Mouse (Mus musculus) megakaryocyte, embryonic 14.5 days (primary cell): Measurements from ENCODE around the gene Ptprm. TPM values are rescaled to one million over a fixed set of nuclear protein-coding genes. Genes with fewer than 3 reads are reported as not detected.

Source experiments
- H3K27me3 ChIP-seq: replicated peaks from 2 replicates; pipeline ENCODE3; 2012; ENCODE audit warnings: inconsistent platforms
- H3K36me3 ChIP-seq: replicated peaks from 2 replicates; pipeline ENCODE3; 2012; ENCODE audit warnings: low read length, inconsistent platforms, mixed read lengths
- H3K4me1 ChIP-seq: 2 replicates; pipeline ENCODE4 v1.6.1; 2012; ENCODE audit warnings: inconsistent platforms
- H3K4me3 ChIP-seq: replicated peaks from 2 replicates; pipeline ENCODE3; 2012; ENCODE audit warnings: moderate library complexity, mild to moderate bottlenecking, inconsistent platforms
- H3K9me3 ChIP-seq: 2 replicates; pipeline ENCODE4 v1.6.1; 2012; ENCODE audit warnings: inconsistent platforms
- FLI1 ChIP-seq: IDR thresholded peaks from 2 replicates; pipeline ENCODE4 v1.6.1; 2012; ENCODE audit warnings: low read length, inconsistent platforms, mixed read lengths
- GATA1 ChIP-seq: IDR thresholded peaks from 3 replicates; pipeline ENCODE4 v1.6.1; 2012; ENCODE audit warnings: mixed read lengths, low read length, inconsistent platforms, borderline replicate concordance
- polyA plus RNA-seq: library from polyadenylated mRNA; stranded (reverse); fragments of >175 nt; gene quantifications from 2 replicates; pipeline ENCODE4 v1.2.3, GENCODE M21; 2012; ENCODE audit warnings: low replicate concordance; ENCODE audit not compliant: insufficient read depth

Gene Ptprm
- polyA plus RNA-seq, 1 experiment: not detected

- Histone ChIP-seq H3K36me3 (no peaks in the 10 kb centered on the region), H3K4me3 (no peak overlapping the region), H3K9me3 (peaks cover 11% of the 10 kb centered on the region; the same call in 1 of the 2 replicates), H3K4me1 (no peaks in the 10 kb centered on the region), H3K27me3 (no peaks in the 10 kb centered on the region)
- no peak for TF ChIP-seq FLI1
Measured at GRCm38 (mm10) chr17:66925611-66926010, 428.6 kb downstream of the Ptprm start.

GRCm38 (mm10) chr17:66914696-66915095 lies 439.6 kb downstream of the Ptprm start:
- Histone ChIP-seq H3K9me3 (peaks cover 38% of the 10 kb centered on the region), H3K27me3 (no peaks in the 10 kb centered on the region), H3K36me3 (no peaks in the 10 kb centered on the region), H3K4me3 (no peak overlapping the region), H3K4me1 (no peaks in the 10 kb centered on the region)
- TF ChIP-seq FLI1: no peak
- no peak for TF ChIP-seq GATA1

DNA sequence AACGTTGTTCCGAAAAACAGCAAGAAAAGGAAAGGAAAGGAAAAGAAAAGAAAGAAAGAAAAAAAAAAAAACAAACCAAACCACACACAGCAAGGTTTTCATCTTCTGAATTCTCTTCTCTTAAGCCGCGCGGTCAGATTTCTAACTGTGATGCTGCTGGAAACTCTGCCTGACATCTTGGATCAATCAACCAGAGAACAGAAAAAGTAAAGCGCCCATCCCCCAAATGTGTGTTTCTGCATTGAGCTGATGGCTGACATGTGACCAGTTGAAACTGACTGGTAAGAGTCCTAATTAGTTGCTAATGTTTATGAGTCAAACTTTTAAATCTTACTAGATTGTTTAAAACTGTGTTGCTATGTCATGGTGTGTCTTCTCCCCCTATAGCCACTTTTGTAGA lies 441.7 kb downstream of the Ptprm start:
- H3K4me1 ChIP-seq: no peaks in the 10 kb centered on the region
- H3K36me3 ChIP-seq: no peaks in the 10 kb centered on the region
- TF ChIP-seq GATA1: no peak
- TF ChIP-seq FLI1: no peak
- no peak overlapping the region for H3K4me3 ChIP-seq
- no peaks in the 10 kb centered on the region for H3K27me3 ChIP-seq
- peaks cover 49% of the 10 kb centered on the region for H3K9me3 ChIP-seq

DNA sequence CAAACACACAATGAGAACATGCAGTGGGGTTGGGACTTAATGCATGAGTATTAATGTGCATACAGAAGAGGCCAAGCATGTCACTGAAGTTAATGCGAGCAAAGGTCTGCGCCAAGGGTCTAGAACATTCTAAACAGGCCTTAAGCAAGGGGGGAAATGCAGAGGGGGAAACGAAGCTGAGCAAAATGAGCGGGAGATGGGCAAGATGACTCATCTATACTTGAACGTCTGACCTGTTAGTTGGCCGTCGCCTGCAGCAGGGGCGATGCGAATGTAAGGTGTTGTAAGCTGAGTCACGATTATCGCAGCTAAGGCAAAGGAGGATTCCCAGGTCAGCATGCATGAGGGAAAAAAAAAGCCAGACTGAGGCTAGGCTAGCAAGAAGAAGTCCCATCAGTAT lies 442.1 kb downstream of the Ptprm start:
- TF ChIP-seq GATA1 (no peak), FLI1 (no peak)
- no peaks in the 10 kb centered on the region for H3K4me1 ChIP-seq
- peaks cover 50% of the 10 kb centered on the region for H3K9me3 ChIP-seq
- H3K36me3 ChIP-seq: no peaks in the 10 kb centered on the region
- no peaks in the 10 kb centered on the region for H3K27me3 ChIP-seq
- no peak overlapping the region for H3K4me3 ChIP-seq

DNA sequence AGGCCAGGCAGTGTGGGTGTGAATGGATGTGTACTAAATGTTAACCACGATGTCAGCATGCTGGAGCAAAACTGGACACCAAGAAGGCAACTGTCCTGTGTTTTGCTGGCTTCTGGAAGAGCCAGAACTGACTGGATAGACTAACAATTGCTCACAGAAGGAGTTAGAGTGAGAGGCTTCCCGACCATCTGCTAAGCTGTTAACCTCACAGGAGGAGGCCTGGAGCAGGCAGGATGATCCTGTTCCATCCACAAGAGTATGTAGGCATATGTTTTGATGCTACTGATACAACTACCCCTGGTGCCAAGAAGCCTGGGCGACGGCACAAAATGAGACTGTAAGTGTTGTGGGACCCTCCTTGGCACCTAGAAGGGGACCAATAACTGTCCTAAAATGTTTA lies 444.4 kb downstream of the Ptprm start:
- Histone ChIP-seq H3K36me3 (no peaks in the 10 kb centered on the region), H3K4me1 (no peaks in the 10 kb centered on the region), H3K27me3 (no peaks in the 10 kb centered on the region), H3K9me3 (peaks cover 52% of the 10 kb centered on the region), H3K4me3 (no peak overlapping the region)
- TF ChIP-seq FLI1: no peak
- TF ChIP-seq GATA1: no peak

DNA sequence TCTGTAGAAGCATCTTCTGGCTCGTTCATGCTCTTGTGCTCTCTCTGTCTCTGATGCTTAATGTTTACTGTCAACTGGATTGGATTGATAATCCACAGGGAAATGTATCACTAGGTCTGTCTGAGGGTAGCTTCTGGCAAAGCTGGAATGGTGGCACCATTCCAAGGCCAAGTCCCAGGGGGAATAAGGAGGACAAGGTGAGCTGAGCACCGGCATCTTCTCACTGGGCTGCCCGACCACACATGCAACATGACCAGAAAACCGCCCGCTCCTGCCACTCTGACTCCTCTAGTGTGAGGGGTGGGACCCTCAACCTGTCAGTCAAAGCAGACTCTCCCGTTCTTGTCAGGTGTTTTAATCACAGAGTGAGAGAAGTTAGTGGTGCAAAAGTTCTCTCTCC lies 445.3 kb downstream of the Ptprm start:
- Histone ChIP-seq H3K9me3 (peaks cover 56% of the 10 kb centered on the region), H3K36me3 (no peaks in the 10 kb centered on the region), H3K4me1 (no peaks in the 10 kb centered on the region), H3K4me3 (no peak overlapping the region), H3K27me3 (no peaks in the 10 kb centered on the region)
- TF ChIP-seq FLI1 (no peak), GATA1 (no peak)

- Histone ChIP-seq H3K9me3 (peaks cover 31% of the 10 kb centered on the region), H3K4me1 (no peaks in the 10 kb centered on the region), H3K4me3 (no peak overlapping the region), H3K36me3 (no peaks in the 10 kb centered on the region), H3K27me3 (no peaks in the 10 kb centered on the region)
- no peak for TF ChIP-seq FLI1
- TF ChIP-seq GATA1: no peak
Measured at GRCm38 (mm10) chr17:66894181-66894580, 460.1 kb downstream of the Ptprm start.

- no peaks in the 10 kb centered on the region for H3K4me1 ChIP-seq
- H3K27me3 ChIP-seq: no peaks in the 10 kb centered on the region
- H3K9me3 ChIP-seq: peaks cover 42% of the 10 kb centered on the region
- TF ChIP-seq GATA1 (no peak), FLI1 (no peak)
- no peaks in the 10 kb centered on the region for H3K36me3 ChIP-seq
- H3K4me3 ChIP-seq: no peak overlapping the region
Measured at GRCm38 (mm10) chr17:66891916-66892315, 462.3 kb downstream of the Ptprm start.

- H3K27me3 ChIP-seq: no peaks in the 10 kb centered on the region
- TF ChIP-seq GATA1: no peak
- no peak for TF ChIP-seq FLI1
- H3K4me3 ChIP-seq: no peak overlapping the region
- no peaks in the 10 kb centered on the region for H3K36me3 ChIP-seq
- H3K4me1 ChIP-seq: no peaks in the 10 kb centered on the region
- peaks cover 41% of the 10 kb centered on the region for H3K9me3 ChIP-seq
Measured at GRCm38 (mm10) chr17:66891067-66891862, 463.0 kb downstream of the Ptprm start.

DNA sequence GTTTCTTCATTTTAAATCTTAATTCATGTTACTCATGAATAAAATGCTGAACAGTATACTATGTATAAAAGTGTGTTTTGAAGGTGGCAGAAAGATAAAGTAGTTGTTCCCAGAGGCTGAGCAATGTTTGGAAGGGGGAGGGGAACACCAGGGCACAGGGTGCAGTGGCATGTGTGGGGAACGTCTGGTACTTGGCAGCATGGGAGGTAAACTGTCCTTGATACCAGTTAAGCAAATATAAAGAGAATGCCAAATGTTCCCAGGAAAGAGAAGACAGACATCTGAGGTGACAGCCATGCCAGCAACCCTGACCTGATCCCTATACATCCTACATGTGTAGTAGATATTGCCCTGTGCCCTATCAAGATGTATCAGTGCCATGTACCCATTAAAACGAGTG lies 472.0 kb downstream of the Ptprm start:
- TF ChIP-seq GATA1: no peak
- no peak for TF ChIP-seq FLI1
- Histone ChIP-seq H3K9me3 (peaks cover 39% of the 10 kb centered on the region), H3K27me3 (no peaks in the 10 kb centered on the region), H3K4me1 (no peaks in the 10 kb centered on the region), H3K36me3 (no peaks in the 10 kb centered on the region), H3K4me3 (no peak overlapping the region)
